Mouse (Mus musculus) hindbrain, embryonic 14.5 days (tissue): ENCODE measurements around the gene Myo15b. TPM values are rescaled to one million over a fixed set of nuclear protein-coding genes. Genes with fewer than 3 reads are reported as not detected.
"Not testable (repeated sequence)": the region's sequence is repeated elsewhere in the genome, so short reads cannot be mapped to it uniquely, and the experiment has no call there.

Experiments
- ATAC-seq: fragments of 200-750 bp; cut with Nextera tagmentation; 2 replicates; pipeline ENCODE4 v1.8.0; 2017; ENCODE audit warnings: moderate number of reproducible peaks, mild to moderate bottlenecking, moderate TSS enrichment, moderate library complexity; ENCODE audit not compliant: low FRiP score
- DNase-seq: peaks from one replicate; pipeline ENCODE4 v3.0.0-alpha.2; 2015; ENCODE audit warnings: low spot score
- H3K27ac ChIP-seq: fragments of 300-500 bp; sonication (generic); 2 replicates; pipeline ENCODE4 v1.5.1; 2014; ENCODE audit warnings: mild to moderate bottlenecking, moderate library complexity
- H3K27me3 ChIP-seq: fragments of 300-500 bp; sonication (generic); 2 replicates; pipeline ENCODE4 v1.6.1; 2014; ENCODE audit warnings: mild to moderate bottlenecking, low read length, mixed read lengths; ENCODE audit not compliant: control insufficient read depth, insufficient read depth
- H3K36me3 ChIP-seq: fragments of 300-500 bp; sonication (generic); replicated peaks from 2 replicates; pipeline ENCODE4 v1.6.1; 2014; ENCODE audit not compliant: control insufficient read depth, insufficient read depth
- H3K4me1 ChIP-seq: fragments of 300-500 bp; sonication (generic); replicated peaks from 2 replicates; pipeline ENCODE4 v1.6.1; 2014; ENCODE audit warnings: antibody characterized with exemption, low read length, mixed read lengths; ENCODE audit not compliant: control insufficient read depth, insufficient read depth
- H3K4me2 ChIP-seq: fragments of 300-500 bp; sonication (generic); replicated peaks from 2 replicates; pipeline ENCODE4 v1.6.1; 2014; ENCODE audit warnings: mild to moderate bottlenecking, moderate library complexity
- H3K4me3 ChIP-seq: fragments of 300-500 bp; sonication (generic); replicated peaks from 2 replicates; pipeline ENCODE4 v1.5.1; 2014; ENCODE audit warnings: mild to moderate bottlenecking, low read length
- H3K9ac ChIP-seq: fragments of 300-500 bp; sonication (generic); 2 replicates; pipeline ENCODE4 v1.6.1; 2014
- H3K9me3 ChIP-seq: fragments of 300-500 bp; sonication (generic); 2 replicates; pipeline ENCODE4 v1.6.1; 2016; ENCODE audit warnings: low read length; ENCODE audit not compliant: control insufficient read depth
- WGBS: fragments of 180-500 bp; shearing (Covaris S2); extraction: QIAGEN DNeasy Blood & Tissue Kit; methylation state at CpG from one replicate; pipeline ENCODE4 v1.1.7; 2014; 5-methylcytosine and 5-hydroxymethylcytosine counted together
- polyA plus RNA-seq: library from polyadenylated mRNA; unstranded; fragments of >200 nt; fragmentation: Nextera tagmentation; extraction: Ambion mirVana; gene quantifications from 2 replicates; pipeline ENCODE4 v1.2.1, GENCODE M21; 2014

The Myo15b gene
- polyA plus RNA-seq, 1 experiment from 2014 or later, result not detected

DNA sequence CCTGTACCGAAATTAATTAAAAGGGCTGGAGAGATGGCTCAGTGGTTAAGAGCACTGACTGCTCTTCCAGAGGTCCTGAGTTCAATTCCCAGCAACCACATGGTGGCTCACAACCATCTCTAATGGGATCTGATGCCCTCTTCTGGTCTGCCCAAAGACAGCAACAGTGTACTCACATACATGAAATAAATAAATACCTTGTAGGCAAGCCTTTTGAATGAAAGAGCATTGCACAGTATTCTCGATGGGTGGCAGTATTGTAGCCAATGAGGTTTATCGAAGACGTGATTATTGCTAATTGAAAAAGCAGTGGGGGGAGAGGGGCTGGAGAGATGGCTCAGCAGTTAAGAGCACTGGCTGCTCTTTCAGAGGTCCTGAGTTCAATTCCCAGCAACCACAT, 1.1 kb upstream of the Myo15b start:
- peaks cover 46% of the 10 kb centered on the region for H3K27me3 ChIP-seq
- not testable (repeated sequence) for H3K4me3 ChIP-seq, H3K9me3 ChIP-seq, ATAC-seq, H3K4me2 ChIP-seq, H3K27ac ChIP-seq, H3K36me3 ChIP-seq, DNase-seq, H3K9ac ChIP-seq, H3K4me1 ChIP-seq
- 92% methylated on average over 4 of the region's 4 CpGs for WGBS

GRCm38 (mm10) chr11:115857936-115858335, 270 bp upstream of the Myo15b start:
- ATAC-seq (no peak), DNase-seq (no peak)
- no peak overlapping the region for H3K27ac ChIP-seq
- no peak overlapping the region for H3K4me3 ChIP-seq
- H3K27me3 ChIP-seq, result peaks cover 46% of the 10 kb centered on the region
- H3K9ac ChIP-seq, result no peak overlapping the region
- H3K4me2 ChIP-seq, result no peak overlapping the region
- H3K9me3 ChIP-seq, result no peaks in the 10 kb centered on the region
- H3K36me3 ChIP-seq, result no peaks in the 10 kb centered on the region
- WGBS, result 39% methylated on average over 13 of the region's 13 CpGs
- H3K4me1 ChIP-seq, result 0 out of 2 replicates have a peak, but pooled peaks cover 9% of the 10 kb centered on the region

- peaks cover 46% of the 10 kb centered on the region for H3K27me3 ChIP-seq
- 2% methylated on average over 53 of the region's 75 CpGs for WGBS
- peak; percentile 73; the same call in 1 of the 2 replicates for ATAC-seq
Measured at GRCm38 (mm10) chr11:115859143-115859945, 1.1 kb downstream of the Myo15b start.

GRCm38 (mm10) chr11:115863895-115864294, 5.7 kb downstream of the Myo15b start:
- no peak overlapping the region for H3K9ac ChIP-seq
- H3K4me3 ChIP-seq, result no peak overlapping the region
- peaks cover 26% of the 10 kb centered on the region for H3K27me3 ChIP-seq
- no peak overlapping the region for H3K27ac ChIP-seq
- no peak overlapping the region for H3K4me2 ChIP-seq
- no peaks in the 10 kb centered on the region for H3K36me3 ChIP-seq
- H3K4me1 ChIP-seq, result 0 out of 2 replicates have a peak, but pooled peaks cover 5% of the 10 kb centered on the region
- H3K9me3 ChIP-seq, result no peaks in the 10 kb centered on the region
- ATAC-seq (no peak), DNase-seq (no peak)
- 87% methylated on average over 8 of the region's 8 CpGs for WGBS

More at GRCm38 (mm10) chr11:115859143-115859945, 1.1 kb downstream of the Myo15b start:
- Histone ChIP-seq H3K4me2 (peak overlapping the region; percentile 50), H3K4me3 (peak overlapping the region; percentile 26), H3K27ac (no peak overlapping the region), H3K36me3 (no peaks in the 10 kb centered on the region), H3K9ac (peak overlapping the region; percentile 36; the same call in 1 of the 2 replicates), H3K9me3 (no peaks in the 10 kb centered on the region), H3K4me1 (0 out of 2 replicates have a peak, but pooled peaks cover 9% of the 10 kb centered on the region)
- peak; percentile 73 for DNase-seq

- Histone ChIP-seq H3K9ac (no peak overlapping the region), H3K9me3 (no peaks in the 10 kb centered on the region), H3K36me3 (no peaks in the 10 kb centered on the region), H3K27me3 (no peaks in the 10 kb centered on the region), H3K4me3 (no peak overlapping the region), H3K4me2 (no peak overlapping the region), H3K4me1 (no peaks in the 10 kb centered on the region), H3K27ac (no peak overlapping the region)
- 88% methylated on average over 8 of the region's 8 CpGs for WGBS
- DNase-seq, result no peak
- no peak for ATAC-seq
Measured at GRCm38 (mm10) chr11:115869393-115869792, 11.2 kb downstream of the Myo15b start.

GRCm38 (mm10) chr11:115872437-115872836, 14.2 kb downstream of the Myo15b start:
- no peaks in the 10 kb centered on the region for H3K9me3 ChIP-seq
- no peak for ATAC-seq
- no peaks in the 10 kb centered on the region for H3K36me3 ChIP-seq
- no peak overlapping the region for H3K27ac ChIP-seq
- no peak overlapping the region for H3K4me3 ChIP-seq
- WGBS, result 77% methylated on average over 4 of the region's 4 CpGs
- no peak for DNase-seq
- H3K27me3 ChIP-seq, result no peaks in the 10 kb centered on the region
- no peak overlapping the region for H3K9ac ChIP-seq
- H3K4me2 ChIP-seq, result no peak overlapping the region
- H3K4me1 ChIP-seq, result no peaks in the 10 kb centered on the region

- H3K27ac ChIP-seq, result no peak overlapping the region
- H3K4me2 ChIP-seq, result no peak overlapping the region
- no peaks in the 10 kb centered on the region for H3K9me3 ChIP-seq
- H3K4me3 ChIP-seq, result no peak overlapping the region
- no peak for DNase-seq
- 90% methylated on average over 3 of the region's 3 CpGs for WGBS
- no peaks in the 10 kb centered on the region for H3K27me3 ChIP-seq
- no peaks in the 10 kb centered on the region for H3K4me1 ChIP-seq
- H3K9ac ChIP-seq, result no peak overlapping the region
- no peaks in the 10 kb centered on the region for H3K36me3 ChIP-seq
- ATAC-seq, result no peak
Measured at GRCm38 (mm10) chr11:115875935-115876334, 17.7 kb downstream of the Myo15b start.

- Histone ChIP-seq H3K9ac (no peak overlapping the region), H3K9me3 (no peaks in the 10 kb centered on the region), H3K4me2 (no peak overlapping the region), H3K36me3 (no peaks in the 10 kb centered on the region), H3K4me3 (no peak overlapping the region), H3K27ac (no peak overlapping the region), H3K27me3 (no peaks in the 10 kb centered on the region), H3K4me1 (no peaks in the 10 kb centered on the region)
- no peak for DNase-seq
- ATAC-seq, result no peak
- WGBS, result 88% methylated on average over 5 of the region's 5 CpGs
Measured at GRCm38 (mm10) chr11:115876438-115876837, 18.2 kb downstream of the Myo15b start.

DNA sequence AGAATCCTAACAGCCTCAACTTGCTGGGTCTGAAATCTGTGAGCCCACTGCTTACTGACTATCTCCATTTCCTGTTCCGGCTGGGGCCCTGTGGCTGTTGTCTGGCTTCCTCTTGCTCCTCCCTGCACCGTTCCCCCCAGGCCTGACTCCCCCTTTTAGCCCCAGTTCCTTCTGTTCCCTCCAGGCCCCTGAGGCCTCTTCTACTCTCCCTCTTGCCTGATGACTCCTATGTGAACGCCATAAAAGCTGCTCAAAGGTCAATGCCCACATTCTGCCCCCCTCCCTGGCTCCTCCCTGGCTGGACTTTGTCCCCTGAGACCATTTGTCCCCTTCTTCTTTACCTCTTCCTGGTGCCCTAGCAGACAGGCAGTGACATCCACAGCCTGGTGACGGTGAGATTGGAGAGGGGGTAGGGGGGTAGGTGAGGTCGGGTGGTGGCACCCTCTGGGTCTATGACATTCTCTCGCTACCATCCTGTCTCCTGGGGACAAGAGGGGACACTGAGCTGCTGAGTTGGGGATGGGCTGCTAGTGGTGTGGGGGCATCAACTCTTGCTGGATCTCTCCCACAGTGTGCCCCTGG, 19.1 kb downstream of the Myo15b start:
- Histone ChIP-seq H3K9ac (no peak overlapping the region), H3K4me3 (no peak overlapping the region), H3K27ac (no peak overlapping the region), H3K27me3 (no peaks in the 10 kb centered on the region), H3K9me3 (no peaks in the 10 kb centered on the region), H3K4me2 (no peak overlapping the region), H3K36me3 (no peaks in the 10 kb centered on the region), H3K4me1 (no peaks in the 10 kb centered on the region)
- DNase-seq (no peak), ATAC-seq (no peak)
- 78% methylated on average over 6 of the region's 6 CpGs for WGBS
